Mouse (Mus musculus) neutrophil, adult 5-6 weeks (primary cell): Measurements from ENCODE around the gene Gpr137c. TPM values are rescaled to one million over a fixed set of nuclear protein-coding genes. Genes with fewer than 3 reads are reported as not detected.

Experiments used
- ATAC-seq: fragments of 151-379, 151-347 bp; 2 replicates; pipeline ENCODE4 v1.8.0; 2017; ENCODE audit warnings: mild to moderate bottlenecking, moderate TSS enrichment; ENCODE audit not compliant: insufficient number of reproducible peaks, poor library complexity, low FRiP score, severe bottlenecking; ENCODE audit errors: extremely low read depth
- total RNA-seq: library from RNA; stranded (forward); fragments of 200-1000 nt; gene quantifications from 2 replicates; pipeline ENCODE4 v1.2.3, GENCODE M21; 2017

Gpr137c gene
- total RNA-seq, 1 experiment from 2014 or later: 7.8 TPM

DNA sequence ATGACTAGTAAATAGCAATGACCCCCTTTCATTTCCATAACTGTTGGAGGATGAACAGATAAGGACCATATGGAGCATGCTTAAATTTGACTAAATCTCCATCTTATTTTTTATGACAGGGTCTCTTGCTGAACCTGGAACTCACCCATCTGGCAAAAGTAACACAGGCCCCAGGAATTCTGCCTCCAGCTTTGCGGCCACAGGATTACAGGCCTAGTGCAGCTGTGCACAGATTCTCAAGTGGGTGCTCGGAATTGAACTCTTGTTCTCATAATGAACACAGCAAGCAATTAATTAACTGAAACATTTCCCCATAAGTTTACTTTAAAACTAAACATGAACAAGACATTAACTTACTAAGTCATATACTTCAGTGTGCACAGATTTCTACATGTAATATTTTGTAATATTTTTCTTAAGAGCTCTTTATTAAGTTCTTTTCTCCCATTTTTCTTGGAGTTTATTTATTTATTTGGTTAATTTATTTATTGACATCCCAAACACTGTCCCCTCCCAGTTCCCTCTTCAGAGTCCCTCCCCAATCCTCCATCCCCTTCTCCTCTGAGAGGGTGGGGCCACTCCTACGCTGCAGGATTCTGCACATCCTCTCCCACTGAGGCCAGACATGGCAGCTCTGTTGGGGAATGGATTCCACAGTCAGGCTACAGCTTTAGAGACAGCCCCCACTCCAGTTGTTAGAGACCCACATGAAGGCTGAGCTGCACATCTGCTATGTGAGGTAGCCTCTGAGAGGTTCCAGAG is 44.5 kb downstream of the Gpr137c start:
- ATAC-seq: no peak

GRCm38 (mm10) chr14:45275816-45276215 is 56.3 kb downstream of the Gpr137c start:
- peak; percentile 23; the same call in 1 of the 2 replicates for ATAC-seq

DNA sequence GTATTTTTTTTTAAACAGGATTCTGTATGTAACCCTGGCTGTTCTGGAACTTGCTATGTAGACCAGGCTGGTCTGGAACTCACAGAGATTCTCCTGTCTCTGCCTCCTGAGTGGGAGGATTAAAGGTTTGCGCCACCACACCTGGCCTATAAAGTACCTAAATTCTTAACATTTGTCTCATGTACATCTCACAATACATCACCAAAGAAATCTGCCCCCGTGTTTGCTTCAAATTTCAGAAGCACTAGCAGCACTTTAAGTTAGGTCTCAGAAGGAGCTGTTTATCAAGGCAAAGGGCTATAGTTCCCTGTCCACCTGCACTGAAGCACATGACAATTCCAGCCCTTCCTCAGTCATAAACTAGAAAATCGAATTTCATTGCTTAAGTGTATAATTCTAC is 62.5 kb downstream of the Gpr137c start:
- ATAC-seq: no peak

- no peak for ATAC-seq
Observed at GRCm38 (mm10) chr14:45291608-45292007, 72.1 kb downstream of the Gpr137c start.

- no peak for ATAC-seq
Observed at GRCm38 (mm10) chr14:45303939-45304338, 84.4 kb downstream of the Gpr137c start.

DNA sequence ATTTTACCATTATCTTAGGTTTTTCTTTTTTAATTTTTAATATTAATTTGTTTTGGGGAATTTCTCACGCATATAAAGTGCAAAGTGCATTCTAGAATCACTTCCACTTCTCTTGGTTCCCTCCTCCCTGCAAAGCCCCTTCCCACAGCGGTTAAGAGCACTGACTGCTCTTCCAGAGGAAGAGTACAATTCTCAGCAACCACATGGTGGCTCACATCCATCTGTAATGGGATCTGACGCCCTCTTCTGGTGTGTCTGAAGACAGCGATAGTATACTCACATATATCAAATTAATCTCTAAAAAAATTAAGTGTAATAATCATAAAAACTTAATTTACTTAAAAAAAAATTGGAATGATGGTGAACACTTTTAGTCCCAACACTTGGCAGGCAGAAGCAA is 84.9 kb downstream of the Gpr137c start:
- no peak for ATAC-seq

DNA sequence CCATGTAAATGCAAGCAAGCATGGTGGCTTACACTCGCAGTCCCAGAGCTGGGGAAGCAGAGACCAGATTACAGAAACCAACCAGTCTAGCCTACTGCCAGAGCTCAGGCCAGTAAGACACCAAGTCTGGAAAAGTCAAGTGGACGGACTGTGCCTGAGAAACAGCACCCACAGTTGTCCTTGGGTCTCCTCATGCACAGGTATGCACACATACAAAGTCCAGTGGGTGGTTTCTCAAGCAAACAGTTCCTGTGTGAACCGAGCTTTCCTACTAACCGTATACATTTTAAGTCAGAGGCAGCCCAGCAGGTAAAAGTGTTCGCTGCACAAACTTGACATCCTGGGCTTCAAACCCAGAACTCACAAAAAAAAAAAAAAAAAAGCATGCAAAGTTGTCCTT is 86.3 kb downstream of the Gpr137c start:
- ATAC-seq: no peak

DNA sequence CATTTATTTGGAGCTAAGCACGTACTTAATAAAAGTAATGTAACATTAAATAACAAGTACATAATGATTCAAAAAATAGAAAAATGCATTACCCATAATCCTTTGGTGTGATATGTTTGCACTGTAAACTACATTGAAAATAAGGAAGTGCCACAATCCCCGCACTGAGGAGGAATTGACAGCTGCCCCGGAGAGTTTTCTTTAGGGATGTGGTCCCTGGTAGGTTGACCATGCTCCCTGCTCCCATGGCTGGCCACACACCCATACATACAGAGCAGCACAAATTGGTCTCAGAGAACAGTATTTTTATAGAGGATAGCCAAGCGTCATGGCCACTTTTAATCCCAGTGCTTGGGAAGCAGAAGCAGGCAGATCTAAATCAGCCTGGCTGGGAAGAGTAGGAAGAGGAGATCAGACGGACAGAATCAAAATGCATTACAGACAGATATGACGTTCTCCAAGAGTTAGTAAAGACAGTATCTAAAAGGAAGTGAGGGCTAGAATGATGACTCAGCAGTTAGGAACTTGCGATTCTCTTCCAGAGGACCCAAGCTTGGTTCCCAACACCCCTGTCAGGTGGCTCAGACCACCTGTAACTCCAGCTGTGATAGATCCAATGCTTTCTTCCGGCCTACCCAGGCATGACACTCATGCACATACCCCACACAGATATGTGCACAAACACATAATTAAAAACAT is 88.3 kb downstream of the Gpr137c start:
- ATAC-seq: no peak

- no peak for ATAC-seq
Observed at GRCm38 (mm10) chr14:45309646-45310045, 90.1 kb downstream of the Gpr137c start.

- no peak for ATAC-seq
Observed at GRCm38 (mm10) chr14:45310101-45310500, 90.6 kb downstream of the Gpr137c start.

GRCm38 (mm10) chr14:45316927-45317326 is 97.4 kb downstream of the Gpr137c start:
- no peak for ATAC-seq

GRCm38 (mm10) chr14:45317921-45318411 is 98.4 kb downstream of the Gpr137c start:
- ATAC-seq: 0 out of 2 replicates have a peak, but pooled peaks have one; percentile 14

- ATAC-seq: peak; percentile 71
Observed at GRCm38 (mm10) chr14:45318426-45319236, 99.1 kb downstream of the Gpr137c start, which contains the start of gene Ero1l. TSS of gene Ero1l (minus strand) at chr14:45318771.

DNA sequence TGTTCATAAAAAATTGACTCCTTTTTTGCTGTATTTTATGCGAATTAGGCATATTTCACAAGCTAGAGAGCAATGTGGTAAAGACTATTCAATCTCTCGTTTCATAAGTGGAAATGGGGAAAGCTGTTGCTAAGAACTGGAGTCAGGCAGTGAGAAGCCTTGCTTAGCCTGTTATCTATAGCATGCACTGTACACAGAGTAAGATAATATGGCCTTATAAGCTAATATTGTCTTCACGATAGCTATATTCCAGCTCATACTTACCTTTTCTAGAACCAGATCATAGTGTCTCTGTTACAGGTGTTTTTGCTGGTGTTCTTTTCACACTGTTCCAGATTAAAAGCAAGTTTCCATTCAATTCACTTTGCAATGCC is 99.7 kb downstream of the Gpr137c start:
- no peak for ATAC-seq

DNA sequence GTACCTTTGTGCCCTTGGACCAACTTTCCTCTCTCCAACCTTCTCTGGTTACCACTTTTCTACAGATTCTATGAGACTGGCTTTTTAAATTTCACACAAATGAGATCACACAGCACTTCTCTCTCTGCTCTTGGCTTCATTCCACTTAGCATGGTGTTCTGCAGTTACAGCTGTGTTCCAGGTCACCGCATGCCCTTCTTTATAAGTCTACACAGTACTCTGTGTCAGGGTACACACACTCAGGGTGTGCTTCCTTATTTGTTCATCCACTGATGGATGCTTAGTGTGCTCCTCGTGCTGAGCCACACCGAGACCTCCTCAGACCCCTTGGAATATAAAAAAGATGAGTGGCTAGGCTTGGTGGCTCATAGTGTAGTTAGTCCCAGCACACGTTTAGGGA is 100.6 kb downstream of the Gpr137c start:
- ATAC-seq: no peak

- no peak for ATAC-seq
Observed at GRCm38 (mm10) chr14:45321067-45321466, 101.5 kb downstream of the Gpr137c start.

- no peak for ATAC-seq
Observed at GRCm38 (mm10) chr14:45321622-45322021, 102.1 kb downstream of the Gpr137c start.

DNA sequence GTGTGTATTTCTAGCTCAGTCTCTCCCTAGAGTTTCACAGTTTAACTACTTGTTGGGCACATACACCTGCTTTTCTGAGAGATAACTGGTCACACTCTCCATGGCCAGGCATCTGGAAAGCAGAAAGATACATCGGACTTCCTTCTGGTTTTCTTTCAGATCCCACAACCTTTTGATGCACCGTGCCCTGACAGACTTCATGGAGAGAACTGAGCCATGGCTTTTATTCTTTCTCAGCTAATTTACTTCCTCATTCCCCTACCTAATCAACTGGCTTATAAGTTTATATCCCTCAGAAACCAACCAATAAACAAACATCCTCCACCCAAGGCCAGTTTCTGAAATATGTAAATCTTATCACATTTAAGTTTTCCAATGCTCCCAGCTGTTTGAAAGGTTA is 102.9 kb downstream of the Gpr137c start:
- no peak for ATAC-seq

- no peak for ATAC-seq
Observed at GRCm38 (mm10) chr14:45323320-45323719, 103.8 kb downstream of the Gpr137c start.
